Mouse (Mus musculus): Measurements from ENCODE around the gene Otub2.

- no peak for TF ChIP-seq CTCF (IDR thresholded peaks at IDR 0.05; ENCODE audit: low read depth)
- peak; percentile 97 for TF ChIP-seq EP300 (IDR thresholded peaks at IDR 0.05; ENCODE audit: low read depth)
These were observed 5.0 kb downstream of the Otub2 start for GRCm38 (mm10) chr12:103393528-103393927.
